Mouse (Mus musculus) layer of hippocampus, adult 18-20 months (tissue): ENCODE measurements around the gene Chst10. TPM values are rescaled to one million over a fixed set of nuclear protein-coding genes. Genes with fewer than 3 reads are reported as not detected.

ENCODE experiments used
- DNase-seq, 2 experiments: peaks; one replicate each; pipeline ENCODE4 v3.0.0; 2022; ENCODE audit warnings: low spot score in 2 of 2
- long read RNA-seq: library from polyadenylated mRNA; stranded (forward); transcript quantifications from one replicate; pipeline ENCODE4 v2.0.0, GENCODE M21; 2021
- total RNA-seq, 2 experiments: library from RNA; stranded (reverse); gene quantifications; 2 replicates each; pipeline ENCODE4 v1.2.3; 2021

Gene Chst10
- total RNA-seq, result 10 to 100 TPM; 49.6 to 53.3 TPM
- long read RNA-seq, transcript Chst10-201 (7 exons, 2,975 nt), result major isoform, 69 of 88 reads
- long read RNA-seq, partial matches to known transcripts, result 7 of 88 reads
- long read RNA-seq, other reads (novel, unspliced or antisense), result 12 of 88 reads

DNA sequence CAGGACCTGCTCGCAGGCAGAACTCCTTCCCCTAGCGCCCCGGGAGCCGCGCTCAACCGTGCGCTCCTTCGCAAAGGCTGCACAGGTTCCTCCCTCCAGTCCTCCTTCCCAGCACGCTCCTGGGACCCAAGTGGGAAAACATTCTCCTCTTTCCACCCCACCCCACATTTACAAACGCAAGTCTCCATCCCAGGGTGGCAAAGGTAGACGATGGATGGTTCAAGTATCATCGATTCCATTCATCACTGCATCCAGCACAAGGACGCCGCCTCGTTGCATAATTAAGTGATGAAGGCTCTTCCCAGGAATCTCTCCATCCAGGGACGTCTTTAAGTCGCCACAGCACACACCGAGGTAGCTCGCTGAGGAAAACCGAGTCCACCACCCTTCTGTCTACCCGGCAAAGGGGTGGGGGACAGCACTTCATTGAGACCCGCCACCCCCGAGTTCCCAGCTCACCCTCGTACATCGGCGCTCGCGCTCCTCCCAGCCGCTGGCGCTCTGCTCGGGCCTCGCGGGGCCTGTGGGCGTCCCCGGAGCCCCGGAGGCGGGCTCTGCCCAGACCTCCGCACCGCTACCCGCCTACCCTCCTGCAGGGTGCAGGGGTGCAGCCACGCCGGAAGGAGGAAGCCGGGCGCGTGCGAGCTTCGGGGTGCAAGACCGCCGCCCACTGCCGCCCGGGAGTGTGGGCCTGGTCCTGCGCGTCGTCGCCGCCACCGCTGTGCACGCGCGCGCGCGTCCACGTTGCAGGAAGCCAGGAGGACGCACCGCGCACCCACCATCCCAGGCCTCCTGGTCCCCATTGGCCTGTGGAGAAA, at the start of gene Chst10:
TSS of gene Chst10 (minus strand) at position 731 of the 818 bp plus-strand sequence.
- peak; percentile 73 to 84 for DNase-seq

DNA sequence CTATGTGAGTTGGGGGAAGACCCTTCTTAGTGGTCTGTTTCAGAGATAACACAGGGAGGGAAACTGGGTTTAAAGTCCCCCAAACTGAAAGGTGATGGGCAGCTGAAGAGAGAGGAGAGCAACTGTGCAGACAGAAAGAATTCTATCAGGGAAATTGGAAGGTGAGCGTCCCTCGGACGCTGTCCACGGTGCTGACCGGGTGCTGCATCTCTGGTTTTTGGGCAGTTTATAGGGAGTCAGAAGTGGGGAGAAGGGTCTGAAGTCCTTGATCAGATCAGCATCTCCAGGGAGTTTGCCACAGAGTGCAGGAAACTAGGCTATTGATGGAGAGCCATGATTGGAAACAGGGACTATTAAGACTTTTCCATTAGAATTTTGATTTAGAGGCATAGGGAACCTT, 41.6 kb upstream of the Chst10 start:
- no peak for DNase-seq

DNA sequence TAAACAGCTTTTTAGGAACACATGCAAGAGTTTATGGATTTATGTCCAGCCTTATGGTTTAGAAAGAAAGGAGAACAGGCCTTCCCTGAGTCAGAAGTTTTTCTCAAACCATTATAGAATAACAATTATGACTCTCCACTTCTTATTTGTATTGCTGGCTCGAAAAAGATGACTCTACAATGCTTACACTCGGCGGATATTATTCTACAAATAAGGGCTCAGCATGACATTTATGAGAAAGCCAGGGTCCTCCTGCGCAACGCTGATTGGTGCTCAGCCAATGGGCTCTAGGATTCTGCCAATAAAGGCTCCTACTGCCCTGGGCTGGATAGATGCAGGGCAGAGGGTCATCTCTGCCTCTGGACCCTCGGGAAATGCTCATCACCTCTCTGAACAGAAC, 40.9 kb upstream of the Chst10 start, which contains the start of gene Nms:
TSS of gene Nms (plus strand) at position 301 of the 400 bp plus-strand sequence.
- DNase-seq, result no peak

DNA sequence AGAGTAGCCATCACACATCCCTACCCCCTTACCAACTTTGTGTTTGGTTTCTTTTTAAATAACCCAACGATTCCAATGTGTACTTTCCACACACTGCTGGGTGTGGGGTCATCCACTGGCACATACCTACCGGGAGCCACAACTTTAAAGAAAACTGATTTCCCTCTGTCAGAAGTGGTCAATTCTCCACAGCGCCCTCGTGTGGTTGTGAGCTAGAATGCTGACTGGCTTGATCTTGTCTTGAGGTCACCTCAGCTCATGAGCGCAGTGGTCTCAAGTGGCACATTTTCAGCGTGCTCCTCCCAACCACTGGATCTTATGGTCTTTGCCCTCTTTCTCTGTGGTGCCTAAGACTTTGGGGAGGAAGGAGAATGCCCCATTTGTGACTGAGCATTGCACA, 38.8 kb upstream of the Chst10 start:
- peak in 1 of 2 experiments; percentile 28 for DNase-seq

DNA sequence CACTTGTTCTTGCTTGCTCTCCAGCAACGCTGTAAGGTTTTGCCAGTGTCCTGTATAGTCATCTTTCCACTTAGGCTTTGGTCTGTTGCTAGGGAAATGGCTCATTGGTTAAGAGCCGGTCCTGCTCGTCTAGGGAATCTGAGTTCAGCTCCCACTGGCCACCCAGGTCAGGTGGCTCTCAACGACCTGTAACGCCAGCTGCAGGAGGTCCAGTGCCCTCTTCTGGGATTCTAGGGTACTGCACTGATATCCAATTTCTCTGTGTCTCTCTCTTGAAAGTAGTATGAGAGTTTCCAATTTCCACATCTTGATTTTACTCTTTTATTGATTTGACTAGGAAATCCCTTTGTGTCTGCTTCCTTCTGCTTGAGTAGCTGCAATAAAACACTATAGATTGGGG, 36.7 kb upstream of the Chst10 start:
- DNase-seq, result peak in 1 of 2 experiments; percentile 17

DNA sequence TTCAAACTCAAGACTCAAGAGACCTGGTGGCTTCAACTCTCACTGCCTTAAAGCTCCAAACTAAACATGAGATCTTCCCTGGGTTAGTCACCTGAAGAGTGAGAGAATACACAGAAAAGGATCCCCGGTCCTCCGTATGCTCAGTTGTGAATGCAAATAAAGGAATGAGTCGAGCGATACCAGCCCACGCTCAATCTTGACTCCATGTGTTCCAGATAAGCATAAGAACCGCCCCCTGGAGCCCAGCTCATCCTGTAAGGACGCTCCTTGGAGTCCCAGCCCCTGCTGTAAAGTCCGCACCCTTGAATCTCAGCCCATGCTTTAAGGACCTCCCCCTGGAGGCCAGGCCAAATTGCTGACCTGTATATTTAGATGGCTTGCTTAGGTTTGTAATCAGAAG, 32.8 kb upstream of the Chst10 start:
- DNase-seq, result peak; percentile 11 to 61

DNA sequence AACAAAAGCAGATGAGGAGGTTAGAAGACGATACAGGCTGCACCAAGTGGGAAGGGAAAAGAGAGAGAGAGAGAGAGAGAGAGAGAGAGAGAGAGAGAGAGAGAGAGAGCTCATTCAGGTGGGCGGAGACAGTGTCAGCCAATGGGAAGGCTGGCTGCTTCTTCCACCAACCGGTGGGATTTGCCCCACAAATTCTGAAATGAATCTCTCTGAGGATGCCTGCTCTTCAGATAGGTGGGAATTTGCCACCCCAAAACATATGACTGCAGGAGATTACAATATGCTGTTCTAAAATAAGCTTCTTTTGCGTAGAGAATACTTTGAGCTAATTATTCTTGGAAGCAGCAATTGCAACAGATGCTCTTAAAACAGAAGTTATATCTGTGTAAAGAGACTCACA, 31.5 kb upstream of the Chst10 start:
- peak in 1 of 2 experiments; percentile 42 for DNase-seq

DNA sequence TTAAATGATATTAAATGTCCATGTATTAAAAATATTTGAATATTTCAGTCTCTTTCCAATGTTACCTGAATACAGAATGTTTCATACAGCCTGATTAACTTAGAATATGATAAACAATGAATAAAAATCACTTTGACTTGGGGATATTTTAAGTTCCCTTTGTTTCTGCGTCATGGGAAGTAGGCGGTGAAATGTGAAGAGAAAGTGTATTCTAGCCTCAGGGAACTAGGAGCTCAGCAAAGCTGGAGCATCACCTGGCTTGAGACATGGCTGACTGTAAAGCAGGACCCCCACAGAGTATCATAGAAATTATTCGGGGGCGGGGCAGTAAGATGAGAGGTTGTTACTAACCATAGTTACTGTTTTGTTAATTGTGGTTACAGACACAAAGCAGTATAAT, 31.0 kb upstream of the Chst10 start:
- no peak for DNase-seq

DNA sequence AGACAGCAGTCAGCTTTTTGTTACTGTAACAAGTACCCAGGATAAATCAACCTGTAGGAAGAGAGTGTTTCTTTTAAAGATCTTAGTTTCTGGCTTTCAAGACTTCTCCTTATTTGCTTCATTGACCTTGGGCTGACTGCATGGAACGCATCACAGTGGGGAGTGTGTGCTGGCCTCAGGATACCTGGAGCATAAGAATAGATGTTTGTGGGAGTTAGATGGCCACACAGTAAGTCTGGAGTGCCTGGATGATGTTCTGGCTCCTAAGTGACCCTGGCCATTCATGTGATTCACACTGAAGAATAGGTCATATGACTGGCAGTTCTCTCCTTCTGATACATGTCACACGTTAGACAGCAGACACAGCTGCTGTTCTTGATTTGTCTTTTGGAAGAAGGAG, 6.0 kb upstream of the Chst10 start:
- DNase-seq, result no peak

DNA sequence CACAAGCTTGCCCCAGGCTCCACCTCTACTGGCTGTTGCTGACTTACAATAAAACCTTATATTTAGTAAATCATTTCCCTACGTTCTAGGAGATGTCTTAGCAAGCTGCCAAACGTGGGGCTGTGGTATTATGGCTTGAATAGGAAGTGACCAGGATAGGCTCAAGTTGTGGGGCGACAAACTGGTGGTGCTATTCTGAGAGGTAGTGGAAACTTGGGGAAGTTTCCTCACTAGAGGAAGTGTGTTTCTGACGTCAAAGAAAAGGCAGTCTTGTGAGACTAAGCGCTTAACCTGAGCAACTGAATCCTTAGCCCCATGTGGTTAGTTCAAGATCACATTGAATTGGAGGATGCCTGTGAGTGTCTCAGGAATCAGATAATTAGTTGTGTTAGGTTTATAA, 4.6 kb upstream of the Chst10 start:
- no peak for DNase-seq

DNA sequence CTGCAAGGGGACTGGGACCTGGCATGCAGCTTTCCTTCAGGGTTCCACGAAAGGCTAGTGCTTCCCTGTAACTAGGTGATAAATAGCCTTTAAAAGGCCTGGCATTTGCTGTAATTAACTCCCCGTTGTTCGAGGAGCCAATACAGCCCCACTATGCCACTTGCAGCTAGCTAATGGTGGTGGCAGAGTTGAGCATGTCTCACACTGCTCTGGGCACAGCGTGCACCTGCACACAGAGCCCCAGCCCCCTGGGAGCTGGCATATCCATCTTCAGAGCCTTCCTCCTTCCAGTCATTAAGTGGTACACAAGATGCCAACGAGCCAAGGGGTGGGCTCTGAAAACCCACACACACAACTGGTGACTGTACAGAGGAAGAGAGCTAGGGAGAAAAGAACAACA, 4.9 kb downstream of the Chst10 start:
- no peak for DNase-seq

DNA sequence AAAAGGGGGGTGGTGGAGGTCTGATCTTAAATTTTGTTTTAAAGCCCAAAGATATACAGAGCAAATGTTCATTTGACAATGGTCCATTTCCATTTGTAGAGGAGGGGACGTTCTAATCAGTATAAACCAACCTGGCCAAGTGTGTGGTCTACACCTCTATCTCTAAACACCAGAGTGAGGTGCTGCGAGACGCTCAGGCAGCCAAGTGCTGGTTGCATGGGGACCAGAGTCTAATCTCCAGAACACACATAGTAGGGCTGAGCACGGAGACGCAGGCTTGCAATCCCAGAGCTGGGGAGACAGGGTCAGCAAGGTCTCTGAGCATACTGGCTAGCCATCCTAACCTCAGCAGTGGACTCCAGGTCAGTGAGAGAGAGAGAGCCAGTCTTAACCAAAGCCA, 6.5 kb downstream of the Chst10 start:
- no peak for DNase-seq

DNA sequence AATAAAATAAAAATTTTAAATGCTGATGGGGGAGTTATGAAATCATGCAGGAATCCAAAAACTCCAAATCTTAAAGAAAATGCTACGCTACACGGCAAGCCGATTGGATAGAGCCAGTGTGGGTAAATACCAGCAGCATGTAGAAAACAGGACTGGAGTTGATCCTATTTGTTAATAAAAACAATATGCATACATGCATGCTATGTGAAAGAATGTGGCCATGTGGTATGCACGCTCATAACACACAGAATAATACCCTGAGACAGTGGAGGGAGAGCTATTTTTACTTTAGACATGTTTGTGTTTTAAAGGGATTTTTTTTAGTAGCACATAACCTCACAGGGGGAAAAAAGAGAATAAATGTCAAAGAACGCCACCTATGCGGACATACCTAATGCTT, 9.2 kb downstream of the Chst10 start:
- DNase-seq, result no peak

DNA sequence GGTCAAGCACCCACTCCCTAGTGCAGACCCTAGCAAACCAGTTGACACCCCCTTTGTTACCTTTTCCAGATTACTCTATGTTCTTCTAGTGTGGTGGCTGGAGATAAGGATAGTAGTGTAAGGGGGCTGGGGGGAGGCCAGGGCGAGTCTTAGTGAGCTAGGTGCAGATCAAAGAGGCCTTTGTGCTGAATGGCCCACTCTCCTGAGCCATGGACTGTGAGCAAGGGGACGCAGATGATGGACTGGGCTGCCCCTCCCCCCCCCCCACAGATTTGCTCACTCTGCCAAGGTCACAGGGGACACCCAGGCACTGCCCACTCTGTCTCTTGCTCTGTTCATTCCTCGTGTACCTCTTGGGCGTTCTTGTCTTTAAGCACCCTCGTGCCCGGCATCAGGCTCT, 10.9 kb downstream of the Chst10 start:
- no peak for DNase-seq

DNA sequence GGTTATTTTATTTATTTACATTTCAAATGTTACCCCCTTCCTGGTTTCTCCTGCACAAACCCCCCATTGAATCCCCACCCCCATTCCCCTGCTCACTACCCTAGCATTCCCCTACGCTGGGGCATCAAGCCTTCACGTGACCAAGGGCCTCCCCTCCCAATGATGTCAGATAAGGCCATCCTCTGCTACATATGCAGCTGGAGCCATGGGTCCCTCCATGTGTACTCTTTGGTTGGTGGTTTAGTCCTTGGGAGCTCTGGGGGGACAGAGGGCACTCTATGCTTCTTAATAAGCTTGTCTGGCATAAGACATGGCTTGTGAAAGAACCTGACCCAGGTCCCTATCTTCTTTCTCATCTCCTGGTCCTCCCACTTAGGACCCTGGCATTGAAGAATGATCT, 11.4 kb downstream of the Chst10 start:
- DNase-seq, result no peak

DNA sequence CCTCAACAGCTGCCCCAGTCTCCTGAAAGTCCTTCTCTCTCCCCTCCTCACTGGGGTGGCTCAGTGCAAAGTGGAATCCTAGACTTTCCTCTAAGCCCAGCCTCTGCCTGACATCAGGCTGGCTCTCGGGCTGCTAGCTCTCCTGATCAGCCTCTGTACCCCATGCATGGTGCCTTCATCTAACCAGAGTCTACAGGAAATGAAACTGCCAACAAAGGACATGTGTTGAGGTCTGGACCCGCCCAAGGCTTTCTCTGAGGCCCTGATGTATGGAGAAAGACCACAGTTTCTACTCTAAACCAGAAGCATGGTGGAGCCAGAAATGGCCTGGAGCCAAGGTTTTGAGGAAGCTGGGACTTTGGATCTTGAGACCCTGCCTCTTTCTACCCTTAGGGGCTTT, 12.0 kb downstream of the Chst10 start:
- no peak for DNase-seq

DNA sequence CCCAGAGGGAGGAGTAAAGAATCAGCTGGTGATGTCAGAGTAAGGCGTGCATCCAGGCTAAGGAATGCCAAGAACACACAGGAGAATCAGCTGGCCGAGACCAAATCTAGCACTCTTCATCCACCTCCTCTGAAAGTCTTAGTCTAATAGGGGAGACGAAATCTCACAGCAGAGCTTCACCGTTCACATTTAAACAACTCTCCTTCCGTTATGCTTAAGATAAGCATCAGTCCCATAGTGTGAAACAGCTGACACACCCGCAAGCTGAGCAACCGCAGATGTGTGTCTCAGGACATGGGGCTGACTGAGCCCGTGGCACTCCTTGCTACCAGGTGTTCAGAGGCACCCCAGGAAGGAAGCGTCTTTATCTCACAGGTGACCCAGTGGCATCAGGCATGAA, 14.2 kb downstream of the Chst10 start:
- DNase-seq, result no peak

DNA sequence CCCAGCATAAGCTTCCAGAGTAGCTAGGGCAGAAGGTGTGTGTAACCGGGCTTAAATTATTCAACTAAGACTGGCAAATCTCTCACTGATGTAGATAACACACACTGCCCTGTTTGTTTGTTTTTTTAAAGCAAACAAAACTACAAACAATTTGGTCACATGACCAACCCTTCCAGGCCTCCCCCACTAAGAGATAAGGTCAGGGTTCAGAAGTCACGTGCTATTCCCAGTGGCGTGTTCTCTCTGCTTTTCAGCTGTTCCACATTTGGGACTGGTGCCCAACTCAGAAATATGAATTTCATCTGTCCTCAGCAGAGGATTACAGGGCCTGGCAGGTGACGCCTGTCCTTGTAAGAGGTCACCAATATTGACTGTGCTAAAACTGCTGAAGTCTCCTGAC, 15.2 kb downstream of the Chst10 start:
- no peak for DNase-seq

DNA sequence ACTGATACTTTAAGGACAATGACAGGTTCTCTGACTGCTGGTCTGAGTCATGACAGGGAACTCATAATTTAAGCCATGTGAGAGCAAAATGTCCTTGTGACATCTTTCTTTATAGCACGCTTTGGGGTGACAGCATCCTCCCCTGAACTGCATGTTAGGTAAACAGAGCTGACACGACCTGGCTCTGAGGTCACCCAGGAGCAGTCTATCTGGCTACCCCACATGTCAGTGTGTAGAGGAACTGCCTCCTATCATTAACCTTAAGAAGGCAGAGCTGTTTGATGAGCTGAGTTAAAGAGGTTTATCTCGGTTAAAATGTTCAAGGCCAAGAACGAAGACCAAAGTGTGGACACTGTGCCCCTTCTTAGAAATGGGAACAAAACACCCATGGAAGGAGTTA, 16.6 kb downstream of the Chst10 start:
- DNase-seq, result no peak

DNA sequence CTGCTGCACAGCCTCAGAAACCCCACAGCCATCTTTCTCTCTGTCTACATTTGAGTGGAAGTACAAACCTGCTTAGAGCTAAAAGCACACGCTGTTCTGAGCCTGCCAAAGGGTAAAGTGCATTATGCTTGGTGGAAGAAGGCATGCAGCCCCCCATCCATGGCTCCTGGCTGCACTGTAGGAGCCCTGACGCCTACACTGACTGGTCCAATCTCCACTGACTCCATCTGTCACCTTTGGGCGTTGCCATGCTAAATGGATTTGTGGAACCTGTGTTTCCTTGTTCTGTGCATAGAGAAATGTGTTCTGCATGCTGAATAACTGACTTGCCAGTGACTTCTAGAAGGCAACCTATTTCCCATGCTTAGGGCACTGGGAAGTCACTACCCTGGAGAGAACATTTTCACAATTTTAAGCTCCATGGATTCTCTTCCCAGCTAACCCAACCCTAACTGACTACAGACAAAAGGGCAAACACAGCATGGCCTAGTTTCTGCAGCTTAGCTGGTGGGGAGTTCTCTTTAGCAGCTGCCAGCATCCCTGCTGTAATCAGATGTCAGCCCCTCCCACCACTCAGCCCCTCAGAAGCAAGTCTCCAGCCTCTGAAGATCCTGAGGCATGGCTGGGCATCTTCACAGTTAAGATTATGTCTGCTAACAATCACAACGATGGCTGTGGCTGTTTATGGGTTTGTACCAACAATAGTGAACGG, 21.1 kb downstream of the Chst10 start:
- no peak for DNase-seq

DNA sequence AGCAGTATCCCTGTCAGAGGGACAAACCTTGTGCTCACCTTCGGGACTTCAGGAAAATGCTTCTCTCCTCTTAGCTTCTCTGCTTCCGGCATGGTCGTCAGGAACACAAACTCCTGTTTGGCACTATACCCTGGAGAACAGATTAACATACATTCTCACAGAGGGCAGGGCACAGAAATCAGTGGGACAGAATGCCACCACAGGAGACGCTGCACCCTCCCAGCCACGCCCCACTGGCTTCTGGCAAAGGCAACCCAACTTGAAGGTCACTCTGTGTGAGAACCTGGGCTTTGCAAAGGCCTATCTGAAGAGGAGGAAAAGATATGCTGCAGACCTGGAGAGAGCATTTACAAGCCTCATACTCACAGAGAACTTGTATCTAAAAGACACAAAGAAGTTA, 24.1 kb downstream of the Chst10 start:
- DNase-seq, result no peak

DNA sequence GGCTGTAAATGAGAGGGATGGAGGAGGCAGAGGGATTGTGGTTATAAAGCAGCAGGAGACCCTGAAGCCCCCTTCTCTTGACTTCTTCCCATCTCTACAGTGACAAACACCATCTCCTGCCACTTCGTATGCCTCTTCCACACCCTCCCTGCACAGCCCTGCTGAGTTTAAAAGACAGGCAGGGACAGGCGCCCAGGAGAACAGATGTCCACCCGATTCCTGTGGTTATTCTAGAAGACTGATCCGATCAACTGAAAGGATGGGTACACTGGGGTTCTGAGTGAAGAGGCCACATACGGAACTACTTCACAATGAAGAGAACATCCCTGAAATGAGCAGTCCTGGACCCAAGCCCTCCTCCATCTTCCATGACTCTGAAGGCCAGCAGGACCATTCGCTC, 26.1 kb downstream of the Chst10 start:
- no peak for DNase-seq
